Mouse (Mus musculus) monocyte, adult 5-6 weeks (primary cell): ENCODE results near the gene Bbof1. TPM values are rescaled to one million over a fixed set of nuclear protein-coding genes. Genes with fewer than 3 reads are reported as not detected.

Experiments
- ATAC-seq: fragments of 153-309, 156-312 bp; replicated peaks from 2 replicates; pipeline ENCODE4 v1.8.0; 2017; ENCODE audit warnings: mild to moderate bottlenecking; ENCODE audit not compliant: low TSS enrichment, insufficient number of reproducible peaks, severe bottlenecking, poor library complexity, low FRiP score
- total RNA-seq: library from RNA; stranded (forward); fragments of 200-1000, 200-491, 200-594 nt; gene quantifications from 3 replicates; pipeline ENCODE4 v1.2.3, GENCODE M21; 2017

Gene Bbof1
- total RNA-seq, 1 experiment from 2014 or later = not detected

- no peak for ATAC-seq
Observed at GRCm38 (mm10) chr12:84398629-84399028, 10.2 kb upstream of the Bbof1 start.

GRCm38 (mm10) chr12:84399135-84399534 is 9.7 kb upstream of the Bbof1 start:
- no peak for ATAC-seq

GRCm38 (mm10) chr12:84399663-84400062 is 9.2 kb upstream of the Bbof1 start:
- no peak for ATAC-seq

GRCm38 (mm10) chr12:84400068-84400467 is 8.8 kb upstream of the Bbof1 start:
- no peak for ATAC-seq

GRCm38 (mm10) chr12:84400653-84401052 is 8.2 kb upstream of the Bbof1 start:
- ATAC-seq = no peak

- no peak for ATAC-seq
Observed at GRCm38 (mm10) chr12:84402923-84403322, 5.9 kb upstream of the Bbof1 start.

- ATAC-seq = no peak
Observed at GRCm38 (mm10) chr12:84404541-84404940, 4.3 kb upstream of the Bbof1 start.

- no peak for ATAC-seq
Observed at GRCm38 (mm10) chr12:84407259-84407658, 1.6 kb upstream of the Bbof1 start.

GRCm38 (mm10) chr12:84407874-84408818 is 725 bp upstream of the Bbof1 start:
- peak; percentile 68 for ATAC-seq

- ATAC-seq = peak; percentile 98
Observed at GRCm38 (mm10) chr12:84416834-84417604, 8.1 kb downstream of the Bbof1 start, which contains the start of gene Rnf113a2. Gene Rnf113a2 (plus strand): TSS chr12:84417196.

- ATAC-seq = peak; percentile 4; the same call in 1 of the 2 replicates
Observed at GRCm38 (mm10) chr12:84417605-84417922, 8.7 kb downstream of the Bbof1 start.

GRCm38 (mm10) chr12:84423990-84424389 is 15.1 kb downstream of the Bbof1 start:
- ATAC-seq = no peak

- ATAC-seq = no peak
Observed at GRCm38 (mm10) chr12:84429825-84430224, 21.0 kb downstream of the Bbof1 start.

- no peak for ATAC-seq
Observed at GRCm38 (mm10) chr12:84438697-84439096, 29.8 kb downstream of the Bbof1 start.

GRCm38 (mm10) chr12:84442526-84442925 is 33.7 kb downstream of the Bbof1 start:
- ATAC-seq = no peak

GRCm38 (mm10) chr12:84447386-84447785 is 38.5 kb downstream of the Bbof1 start:
- ATAC-seq = no peak

GRCm38 (mm10) chr12:84448181-84448580 is 39.3 kb downstream of the Bbof1 start:
- ATAC-seq = no peak

GRCm38 (mm10) chr12:84449887-84450286 is 41.0 kb downstream of the Bbof1 start:
- no peak for ATAC-seq

GRCm38 (mm10) chr12:84450351-84450717 is 41.5 kb downstream of the Bbof1 start:
- ATAC-seq = peak; percentile 10
